Mouse (Mus musculus): ENCODE measurements at regions not wholly inside any gene's neighbourhood (a gene's known extent, or its start where the extent isn't known, plus 50 kb on each side); places are given as distances from the start of the nearest gene placed in this dataset.

- no peak for TF ChIP-seq GATA1 (IDR thresholded peaks at IDR 0.05; ENCODE audit: low read length)
- TF ChIP-seq TAL1 (IDR thresholded peaks at IDR 0.05; ENCODE audit: low read length) = no peak
Observed at GRCm38 (mm10) chr6:148531068-148531467, 86.9 kb upstream of the Tmtc1 start.

Data from erythroblast, embryonic 14.5 days (primary cell).